16 mouse cellular contexts compared by ENCODE assay signal in the genomic region with DNA sequence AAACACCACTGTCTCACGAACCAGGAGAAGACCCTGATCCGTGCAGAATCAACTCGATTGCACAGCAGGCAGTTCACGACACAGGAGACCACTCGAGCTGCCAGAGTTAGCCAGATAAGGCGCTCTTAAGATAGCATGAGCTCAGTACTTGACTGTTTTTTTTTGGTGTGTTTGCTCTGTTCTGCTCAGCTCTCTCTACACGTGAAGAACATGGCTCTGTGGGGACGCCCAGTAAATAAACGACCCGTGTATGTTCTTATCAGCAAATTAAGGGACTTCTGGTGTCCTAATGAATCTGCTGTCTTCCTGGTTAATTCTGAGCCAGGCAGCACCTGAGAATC. TPM values are rescaled to one million over a fixed set of nuclear protein-coding genes. Genes with fewer than 3 reads are reported as not detected.
DNase-seq lines count a peak whose midpoint lies in the region; ATAC-seq and TF ChIP-seq lines count a peak whose summit lies in the region.
"Had no signal": no experiment of that assay in that cellular context is flagged by ENCODE, and none has a peak within 500 bp of the region (broad histone marks: within the 10 kb centered on the region; RNA-seq: fewer than 3 reads in every experiment).

No protein-coding gene starts in this region.

- H3K27ac ChIP-seq in heart, embryonic 15.5 days = peak overlapping the region; percentile 75
- H3K27ac ChIP-seq in midbrain, embryonic 13.5 days = peak overlapping the region; percentile 57; the same call in 1 of the 2 replicates
- no peak overlapping the region for H3K27ac ChIP-seq in midbrain, embryonic 10.5 days (replicated peaks)
- H3K27ac ChIP-seq in limb, embryonic 10.5 days = peak overlapping the region; percentile 73
- H3K27ac ChIP-seq in stomach, postnatal 0 days (replicated peaks) = peak overlapping the region; percentile 56; the same call in 1 of the 2 replicates
- H3K27ac ChIP-seq: embryonic facial prominence, embryonic 15.5 days; liver, embryonic 12.5 days had no signal

- H3K9ac ChIP-seq in heart, embryonic 15.5 days = no peak overlapping the region
- no peak overlapping the region for H3K9ac ChIP-seq in midbrain, embryonic 13.5 days (replicated peaks)
- H3K9ac ChIP-seq in stomach, postnatal 0 days (ENCODE audit: low read length) = no peak overlapping the region
- H3K9ac ChIP-seq: embryonic facial prominence, embryonic 15.5 days; liver, embryonic 12.5 days had no signal

- H3K9me3 ChIP-seq in heart, embryonic 15.5 days (replicated peaks) = no peaks in the 10 kb centered on the region
- no peaks in the 10 kb centered on the region for H3K9me3 ChIP-seq in midbrain, embryonic 13.5 days
- no peaks in the 10 kb centered on the region for H3K9me3 ChIP-seq in midbrain, embryonic 10.5 days (replicated peaks)
- H3K9me3 ChIP-seq in limb, embryonic 10.5 days (replicated peaks) = no peaks in the 10 kb centered on the region
- H3K9me3 ChIP-seq in stomach, postnatal 0 days (ENCODE audit: control insufficient read depth, low read length) = no peaks in the 10 kb centered on the region
- H3K9me3 ChIP-seq: embryonic facial prominence, embryonic 15.5 days; liver, embryonic 12.5 days had no signal

- no peaks in the 10 kb centered on the region for H3K27me3 ChIP-seq in heart, embryonic 15.5 days
- H3K27me3 ChIP-seq in midbrain, embryonic 13.5 days = no peaks in the 10 kb centered on the region
- H3K27me3 ChIP-seq in midbrain, embryonic 10.5 days (ENCODE audit: low read depth, poor library complexity, severe bottlenecking) = no peaks in the 10 kb centered on the region
- no peaks in the 10 kb centered on the region for H3K27me3 ChIP-seq in limb, embryonic 10.5 days (ENCODE audit: low read depth, poor library complexity, severe bottlenecking)
- no peaks in the 10 kb centered on the region for H3K27me3 ChIP-seq in stomach, postnatal 0 days (ENCODE audit: control insufficient read depth, insufficient read depth, low read length)
- H3K27me3 ChIP-seq: embryonic facial prominence, embryonic 15.5 days; liver, embryonic 12.5 days had no signal

- H3K4me2 ChIP-seq in heart, embryonic 15.5 days = peak overlapping the region; percentile 45
- H3K4me2 ChIP-seq in midbrain, embryonic 13.5 days (replicated peaks) = no peak overlapping the region
- H3K4me2 ChIP-seq in stomach, postnatal 0 days (replicated peaks; ENCODE audit: low read depth) = no peak overlapping the region
- H3K4me2 ChIP-seq: embryonic facial prominence, embryonic 15.5 days; liver, embryonic 12.5 days had no signal

- H3K4me1 ChIP-seq in heart, embryonic 15.5 days (replicated peaks) = peaks cover 28% of the 10 kb centered on the region
- H3K4me1 ChIP-seq in midbrain, embryonic 13.5 days (replicated peaks) = peaks cover 5% of the 10 kb centered on the region; the same call in 1 of the 2 replicates
- H3K4me1 ChIP-seq in midbrain, embryonic 10.5 days = peaks cover 12% of the 10 kb centered on the region
- H3K4me1 ChIP-seq in limb, embryonic 10.5 days = peaks cover 40% of the 10 kb centered on the region
- H3K4me1 ChIP-seq in stomach, postnatal 0 days (replicated peaks; ENCODE audit: control insufficient read depth, insufficient read depth) = no peaks in the 10 kb centered on the region; the same call in 1 of the 2 replicates

- ATAC-seq in heart, embryonic 15.5 days (replicated peaks; ENCODE audit: insufficient number of reproducible peaks, insufficient read depth, low FRiP score, low read depth) = peak; percentile 40; the same call in 1 of the 2 replicates
- ATAC-seq in midbrain, embryonic 13.5 days = no peak
- ATAC-seq in stomach, postnatal 0 days (ENCODE audit: low FRiP score, low TSS enrichment) = no peak
- ATAC-seq: forebrain, embryonic 16.5 days; liver, embryonic 12.5 days had no signal

- no peaks in the 10 kb centered on the region for H3K36me3 ChIP-seq in heart, embryonic 15.5 days
- H3K36me3 ChIP-seq in midbrain, embryonic 13.5 days = peaks cover 91% of the 10 kb centered on the region
- peaks cover 39% of the 10 kb centered on the region for H3K36me3 ChIP-seq in midbrain, embryonic 10.5 days
- peaks cover 7% of the 10 kb centered on the region for H3K36me3 ChIP-seq in limb, embryonic 10.5 days
- H3K36me3 ChIP-seq in stomach, postnatal 0 days (ENCODE audit: control insufficient read depth, insufficient read depth, low read length) = no peaks in the 10 kb centered on the region
- H3K36me3 ChIP-seq: embryonic facial prominence, embryonic 15.5 days had no signal

- 11% methylated on average over 10 of the region's 10 CpGs for WGBS in heart, embryonic 15.5 days
- 74% methylated on average over 10 of the region's 10 CpGs for WGBS in midbrain, embryonic 13.5 days
- WGBS in midbrain, embryonic 10.5 days = 83% methylated on average over 10 of the region's 10 CpGs
- WGBS in limb, embryonic 10.5 days = 54% methylated on average over 10 of the region's 10 CpGs
- 44% methylated on average over 10 of the region's 10 CpGs for WGBS in stomach, postnatal 0 days

- intact Hi-C loops in heart, postnatal 25 days (cut with DNase I) = no loop called here

- no peak for TF ChIP-seq CTCF in stomach, postnatal 0 days (IDR thresholded peaks at IDR 0.05; ENCODE audit: low read depth)

- no peak for DNase-seq in heart, postnatal 25 days (ENCODE audit: low spot score)
- no peak for DNase-seq in midbrain, embryonic 10.5 days (ENCODE audit: low spot score)
- DNase-seq in limb, embryonic 10.5 days (ENCODE audit: low spot score) = no peak
- DNase-seq in stomach, postnatal 0 days (ENCODE audit: low spot score) = no peak
- no peak for DNase-seq in right cerebral cortex, postnatal 4 days
- DNase-seq: cerebellum, adult 18-20 months; gastrocnemius, postnatal 14 days; kidney, postnatal 14 days; right cerebral cortex, postnatal 14 days had no signal

- TF ChIP-seq EP300 in stomach, postnatal 0 days (optimal IDR thresholded peaks at IDR 0.05) = no peak

- no peak overlapping the region; the same call in 1 of the 2 replicates for H3K4me3 ChIP-seq in heart, embryonic 15.5 days
- H3K4me3 ChIP-seq in midbrain, embryonic 13.5 days (replicated peaks) = no peak overlapping the region
- H3K4me3 ChIP-seq in midbrain, embryonic 10.5 days = no peak overlapping the region
- no peak overlapping the region for H3K4me3 ChIP-seq in limb, embryonic 10.5 days
- H3K4me3 ChIP-seq in stomach, postnatal 0 days (ENCODE audit: low read depth, low read length) = no peak overlapping the region
- H3K4me3 ChIP-seq: embryonic facial prominence, embryonic 15.5 days; liver, embryonic 12.5 days had no signal

RNA-seq across cellular contexts. Expression of gene Fndc9, which starts 32.8 kb away (rescaled TPM):
- polyA plus RNA-seq in heart, embryonic 15.5 days (2015; fragmentation: Nextera tagmentation; extraction: Ambion mirVana) = 0.06 TPM in 1 of 2 replicates, not detected in the other
- total RNA-seq in heart, postnatal 25 days (2021) = not detected
- polyA plus RNA-seq in midbrain, embryonic 13.5 days (2015; fragmentation: Nextera tagmentation; extraction: Ambion mirVana) = 4.6 and 5.9 TPM in 2 replicates
- 0.51 and 0.75 TPM in 2 replicates for polyA plus RNA-seq in midbrain, embryonic 10.5 days (2016; fragmentation: Nextera tagmentation; extraction: Ambion mirVana)
- 0.09 and 0.11 TPM in 2 replicates for polyA plus RNA-seq in limb, embryonic 10.5 days (2016; fragmentation: Nextera tagmentation; extraction: Ambion mirVana)
- 6.9 and 8.2 TPM in 2 replicates for polyA plus RNA-seq in stomach, postnatal 0 days (2015; fragmentation: Nextera tagmentation; extraction: Ambion mirVana)
- total RNA-seq: gastrocnemius, postnatal 14 days; megakaryocyte, adult 5-6 weeks had no signal
- polyA plus RNA-seq: liver, embryonic 12.5 days had no signal

RNA-seq across cellular contexts. Expression of gene Nipal4, which starts 36.2 kb away (rescaled TPM):
- polyA plus RNA-seq in heart, embryonic 15.5 days (2015; fragmentation: Nextera tagmentation; extraction: Ambion mirVana) = 5.3 and 6.5 TPM in 2 replicates
- under 1 TPM in 1 of 2 experiments, not detected in 1; 0.08 TPM for total RNA-seq in heart, postnatal 25 days (2021)
- polyA plus RNA-seq in midbrain, embryonic 13.5 days (2015; fragmentation: Nextera tagmentation; extraction: Ambion mirVana) = 0.63 and 1.1 TPM in 2 replicates
- polyA plus RNA-seq in midbrain, embryonic 10.5 days (2016; fragmentation: Nextera tagmentation; extraction: Ambion mirVana) = 1.00 and 1.3 TPM in 2 replicates
- 0.36 TPM in 2 replicates for polyA plus RNA-seq in limb, embryonic 10.5 days (2016; fragmentation: Nextera tagmentation; extraction: Ambion mirVana)
- 29.2 and 30.0 TPM in 2 replicates for polyA plus RNA-seq in stomach, postnatal 0 days (2015; fragmentation: Nextera tagmentation; extraction: Ambion mirVana)
- total RNA-seq: common myeloid progenitor, adult 5-6 weeks; megakaryocyte, adult 5-6 weeks had no signal
